Mouse (Mus musculus) CD8-positive naive resting alpha-beta T cell, adult 2 months (primary cell): Measurements from ENCODE around the gene Bmpr1b.

Source experiments
- DNase-seq, 2 experiments: peaks; one replicate each; pipeline ENCODE4 v3.0.0; 2022; ENCODE audit warnings: low read depth in 2 of 2, low spot score in 2 of 2

Bmpr1b gene

GRCm38 (mm10) chr3:142043006-142043405, 126.2 kb downstream of the Bmpr1b start:
- DNase-seq, result no peak

DNA sequence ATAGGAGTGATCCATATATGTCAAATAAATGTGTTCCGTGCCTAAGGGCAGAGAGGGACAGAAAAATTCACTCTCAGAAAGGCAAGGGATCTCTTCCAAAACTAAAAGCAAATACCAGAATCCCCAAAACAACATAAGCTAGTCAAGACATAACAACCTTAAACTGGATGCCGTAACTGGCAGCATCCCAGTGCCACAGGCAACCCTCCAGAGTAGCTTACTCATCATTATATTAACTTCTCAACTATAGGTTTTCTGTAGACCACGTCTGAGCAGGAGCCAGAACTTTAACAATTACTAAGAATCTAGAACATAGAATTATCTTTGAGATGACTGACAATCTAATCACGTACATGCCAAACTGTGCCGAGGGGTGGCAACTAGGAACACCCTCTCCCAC, 128.9 kb downstream of the Bmpr1b start:
- DNase-seq, result no peak

DNA sequence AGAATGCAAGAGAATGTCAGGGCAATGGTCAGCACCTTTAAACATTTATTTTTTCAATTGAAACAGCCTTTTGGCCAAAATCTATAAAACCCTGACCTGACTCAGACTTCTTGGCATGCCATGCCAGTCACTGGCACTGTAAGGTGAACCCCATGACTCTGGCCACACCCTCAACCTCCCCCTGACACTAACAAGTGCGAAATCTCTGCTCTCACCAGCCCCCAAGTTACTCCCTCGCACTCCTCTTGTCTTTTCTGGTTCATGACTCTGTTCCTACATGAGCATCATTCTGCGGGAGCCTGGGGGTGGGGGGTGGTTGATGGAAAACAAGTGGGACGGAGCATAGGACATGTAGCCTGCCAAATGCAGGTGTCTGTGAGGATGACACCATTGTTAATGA, 135.1 kb downstream of the Bmpr1b start:
- DNase-seq, result no peak

DNA sequence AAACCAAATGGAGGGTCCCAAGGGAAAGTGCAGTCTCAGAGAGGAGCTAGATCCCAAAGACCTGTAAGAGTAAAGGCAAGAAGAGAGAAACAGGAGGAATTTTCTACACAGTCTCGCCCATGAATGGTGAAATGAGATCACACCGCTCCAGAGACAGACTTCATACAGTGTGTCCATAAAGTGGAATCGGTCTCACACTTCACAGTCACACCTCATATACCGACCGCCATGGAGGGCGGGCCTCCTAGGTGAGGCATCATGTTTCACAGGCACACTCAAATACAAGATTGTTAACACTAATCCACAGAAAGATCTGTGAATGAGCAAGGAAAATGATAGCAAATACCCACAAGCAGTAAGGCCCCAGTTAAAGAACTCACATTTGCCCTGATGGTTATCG, 149.5 kb downstream of the Bmpr1b start:
- DNase-seq, result no peak

DNA sequence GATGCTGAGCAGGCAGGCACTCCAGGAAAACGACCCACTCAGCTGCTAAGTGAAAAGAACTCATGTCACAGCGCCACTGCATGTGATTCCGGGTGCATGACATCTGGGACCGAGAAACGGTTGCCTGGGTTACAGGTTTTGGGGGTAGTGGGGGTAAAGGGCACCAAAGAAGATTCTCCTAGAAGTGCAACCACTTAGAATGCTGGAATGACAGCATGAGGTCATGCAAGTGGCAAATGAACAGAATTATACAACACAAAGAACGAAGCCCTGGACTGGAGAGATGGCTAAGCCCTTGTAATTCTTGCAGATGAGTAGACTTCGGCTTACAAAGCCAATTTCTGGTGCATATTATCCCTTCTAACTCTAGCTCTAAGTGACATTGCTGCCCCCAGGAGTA, 184.7 kb downstream of the Bmpr1b start:
- DNase-seq, result no peak

DNA sequence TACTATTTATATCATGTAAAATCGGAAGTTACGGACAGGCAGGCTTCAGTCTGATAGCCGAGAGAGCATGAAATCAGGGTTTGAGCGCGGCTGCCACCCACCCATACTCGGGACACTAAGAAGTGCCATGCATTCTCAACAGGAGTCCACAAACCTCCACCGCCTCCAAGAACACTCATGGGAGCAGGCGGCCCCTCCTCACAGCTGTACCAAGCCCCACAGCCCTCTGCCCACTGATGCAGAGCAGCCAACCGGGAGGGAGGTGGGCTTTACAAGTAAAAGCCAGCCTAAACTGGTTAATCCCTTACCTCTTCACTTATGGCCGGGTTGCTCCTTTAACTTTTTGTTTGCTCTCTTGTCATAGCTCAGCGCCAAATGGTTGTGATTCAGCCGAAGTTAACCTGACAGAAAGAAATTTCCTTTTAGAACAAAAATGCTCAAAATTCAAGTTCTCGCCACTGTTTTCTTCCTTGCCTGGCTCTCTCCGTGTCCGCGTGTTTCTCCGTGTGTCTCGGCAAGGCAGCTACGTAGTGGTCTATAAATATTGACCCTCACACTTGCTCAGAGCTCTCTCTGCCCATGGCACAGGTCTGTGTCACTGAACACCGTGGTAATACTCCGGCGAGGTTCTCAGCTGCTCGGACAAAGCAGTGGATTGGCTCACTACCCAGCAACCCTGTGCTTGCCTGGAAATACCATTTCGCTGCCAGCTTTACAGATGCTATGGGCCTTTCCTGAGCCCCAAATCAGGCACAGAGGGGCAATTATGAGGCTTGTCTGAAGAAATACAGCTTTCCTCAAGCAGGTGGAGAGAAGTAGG, 187.4 kb downstream of the Bmpr1b start:
- DNase-seq, result no peak

DNA sequence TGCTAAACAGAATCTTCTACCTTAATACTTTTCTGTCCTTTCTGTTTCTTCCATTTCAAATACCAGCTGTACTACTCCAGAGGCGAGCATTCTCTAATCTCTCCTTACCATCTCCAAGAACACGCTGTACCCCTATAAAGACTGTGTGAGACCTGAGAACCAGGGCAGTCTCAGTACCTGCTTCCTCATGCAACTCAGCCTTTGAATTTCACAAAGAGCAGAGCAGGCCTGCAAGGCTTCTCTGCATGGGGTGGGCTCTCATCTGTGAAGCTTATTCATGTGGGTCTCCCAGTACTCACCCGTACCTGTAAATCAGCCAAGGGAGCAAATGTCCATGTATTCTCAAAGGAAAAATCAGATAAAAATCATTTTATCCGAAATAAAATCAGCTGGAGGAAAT, 203.0 kb downstream of the Bmpr1b start:
- DNase-seq, result no peak

GRCm38 (mm10) chr3:141952931-141953330, 216.3 kb downstream of the Bmpr1b start:
- no peak for DNase-seq

GRCm38 (mm10) chr3:141950642-141951041, 218.6 kb downstream of the Bmpr1b start:
- no peak for DNase-seq

GRCm38 (mm10) chr3:141948506-141948905, 220.7 kb downstream of the Bmpr1b start:
- DNase-seq, result no peak

DNA sequence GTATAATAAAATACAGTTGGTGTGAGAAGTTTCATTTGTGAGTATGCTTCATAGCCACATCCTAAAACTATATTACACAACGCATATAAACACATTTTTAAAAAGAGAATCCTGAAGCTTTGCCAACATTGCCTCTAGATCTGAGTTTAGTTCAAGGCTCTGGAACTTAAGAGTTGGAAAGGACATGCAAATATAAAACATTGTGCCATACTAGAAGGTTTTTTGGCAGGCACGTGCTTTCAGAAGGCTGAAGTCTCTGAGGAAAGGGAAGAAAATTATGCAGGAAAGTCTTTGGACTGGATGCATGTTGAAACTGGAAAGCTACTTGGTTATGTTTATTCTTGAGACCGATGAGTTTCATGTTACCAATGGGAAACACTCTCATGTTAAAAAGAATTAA, 221.1 kb downstream of the Bmpr1b start:
- no peak for DNase-seq

GRCm38 (mm10) chr3:141946846-141947245, 222.4 kb downstream of the Bmpr1b start:
- DNase-seq, result no peak

DNA sequence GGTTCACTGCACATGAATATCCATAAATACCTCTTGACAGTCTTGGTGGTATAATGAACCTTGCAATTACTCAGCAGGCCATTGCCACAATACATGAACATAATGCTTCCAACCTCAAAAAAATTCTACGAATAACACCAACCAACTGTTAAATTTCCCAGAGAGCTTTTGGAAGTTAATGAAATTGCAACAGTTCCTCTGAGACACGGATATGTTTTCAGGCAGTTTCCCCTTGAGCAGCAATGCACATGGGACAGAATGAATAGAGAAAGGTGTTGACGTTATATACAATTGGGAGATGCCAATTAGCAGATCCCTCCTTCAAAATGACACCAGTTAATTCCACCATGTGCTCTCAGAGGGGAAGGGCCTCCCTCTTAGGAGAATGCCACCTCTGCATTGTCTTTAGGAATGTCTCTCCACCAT, 225.9 kb downstream of the Bmpr1b start:
- DNase-seq, result no peak

DNA sequence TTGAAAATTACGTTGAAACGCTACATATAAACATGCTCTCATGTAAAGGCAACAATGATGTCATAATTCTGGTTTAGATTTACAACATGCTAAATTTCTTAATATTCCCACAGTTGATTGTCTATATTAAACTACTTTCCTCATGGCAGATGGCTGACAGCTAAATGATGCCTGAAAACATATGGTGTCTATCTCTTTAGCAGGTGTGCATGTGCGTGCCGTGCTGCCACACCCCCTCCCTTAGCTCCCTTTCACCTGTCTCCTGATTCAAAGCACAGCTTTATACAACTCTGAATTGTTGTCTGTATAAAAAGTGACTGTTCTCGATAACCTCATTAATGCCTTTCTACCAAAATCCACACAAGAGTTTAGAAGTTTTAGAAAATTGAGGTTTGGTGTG, 229.0 kb downstream of the Bmpr1b start:
- DNase-seq, result no peak

DNA sequence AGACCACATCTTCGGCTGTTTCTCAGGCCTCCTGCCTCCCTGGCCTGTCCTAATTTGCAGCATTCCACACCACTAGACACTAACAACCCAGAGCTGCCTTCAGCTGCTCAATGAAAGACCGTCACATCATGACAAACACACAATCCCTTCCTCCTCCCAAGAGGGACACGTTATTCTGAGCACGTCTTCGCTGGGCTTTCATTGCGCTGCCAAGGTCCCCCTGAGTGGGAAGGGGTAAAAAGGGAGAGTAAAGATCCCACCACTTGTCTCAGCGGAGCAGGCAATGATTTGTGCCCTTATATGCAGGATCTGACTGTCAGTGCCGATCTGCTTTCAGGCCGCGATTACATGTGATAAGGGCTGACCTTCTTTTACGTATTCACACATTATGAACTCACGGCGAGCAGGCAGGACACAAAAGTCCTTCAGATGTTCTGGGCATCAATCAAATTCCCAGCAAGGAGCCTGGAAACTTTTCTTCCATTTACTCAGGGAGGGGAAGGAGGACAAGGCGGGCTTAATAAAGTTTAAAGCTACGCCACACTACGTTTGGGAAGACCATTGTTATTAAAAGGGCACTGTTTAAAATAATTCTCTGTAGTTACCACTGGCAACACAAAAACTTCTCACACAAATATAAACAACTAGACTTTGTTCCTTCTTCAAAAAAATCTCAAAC, 232.5 kb downstream of the Bmpr1b start:
- DNase-seq, result no peak

- no peak for DNase-seq
Observed at GRCm38 (mm10) chr3:141932956-141933355, 236.3 kb downstream of the Bmpr1b start.

GRCm38 (mm10) chr3:141931372-141932092, 237.7 kb downstream of the Bmpr1b start:
- no peak for DNase-seq

- no peak for DNase-seq
Observed at GRCm38 (mm10) chr3:141923442-141923841, 245.8 kb downstream of the Bmpr1b start.

GRCm38 (mm10) chr3:141921161-141921560, 248.1 kb downstream of the Bmpr1b start:
- no peak for DNase-seq

- DNase-seq, result no peak
Observed at GRCm38 (mm10) chr3:141919661-141920060, 249.6 kb downstream of the Bmpr1b start.

DNA sequence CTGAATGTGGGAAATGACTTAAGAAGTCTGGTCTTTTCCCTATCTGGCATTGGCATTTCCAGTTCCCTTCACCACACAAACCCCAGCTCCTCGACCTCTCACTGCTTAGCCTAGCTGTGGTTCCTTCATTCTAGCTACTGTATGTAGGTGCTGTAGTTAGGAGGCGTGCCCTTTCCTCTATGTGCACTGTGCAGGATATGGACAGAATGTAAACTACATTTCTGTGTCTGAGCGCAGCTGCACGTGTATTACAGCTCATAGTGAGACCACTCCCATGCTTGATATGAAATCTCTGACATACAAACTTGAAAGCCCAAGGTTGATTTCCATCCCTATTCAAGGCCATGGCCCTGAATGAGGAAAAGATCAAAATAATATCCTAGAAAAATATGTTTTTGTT, 252.1 kb downstream of the Bmpr1b start:
- no peak for DNase-seq

DNA sequence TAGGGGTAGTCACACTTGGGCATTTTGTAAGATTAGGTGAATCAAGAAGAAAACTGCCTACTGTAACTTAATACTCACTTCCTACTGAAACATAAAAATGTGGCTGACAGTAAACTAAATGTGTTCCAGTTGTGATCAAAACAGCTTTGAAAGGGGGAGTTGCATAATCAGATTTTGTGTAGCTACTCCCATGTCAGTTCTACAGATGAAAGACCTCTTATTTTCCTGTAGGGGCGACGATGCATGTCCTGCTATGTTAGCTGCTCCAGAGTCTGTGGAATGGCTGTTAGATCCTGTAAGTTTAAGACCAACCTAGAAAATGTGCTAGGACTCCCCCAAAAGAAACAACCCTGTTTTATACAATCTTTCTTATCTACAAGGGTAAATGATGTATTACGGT, 253.2 kb downstream of the Bmpr1b start:
- DNase-seq, result no peak
